Mouse (Mus musculus): ENCODE measurements at regions not wholly inside any gene's neighbourhood (a gene's known extent, or its start where the extent isn't known, plus 50 kb on each side); places are given as distances from the start of the nearest gene placed in this dataset.

DNA sequence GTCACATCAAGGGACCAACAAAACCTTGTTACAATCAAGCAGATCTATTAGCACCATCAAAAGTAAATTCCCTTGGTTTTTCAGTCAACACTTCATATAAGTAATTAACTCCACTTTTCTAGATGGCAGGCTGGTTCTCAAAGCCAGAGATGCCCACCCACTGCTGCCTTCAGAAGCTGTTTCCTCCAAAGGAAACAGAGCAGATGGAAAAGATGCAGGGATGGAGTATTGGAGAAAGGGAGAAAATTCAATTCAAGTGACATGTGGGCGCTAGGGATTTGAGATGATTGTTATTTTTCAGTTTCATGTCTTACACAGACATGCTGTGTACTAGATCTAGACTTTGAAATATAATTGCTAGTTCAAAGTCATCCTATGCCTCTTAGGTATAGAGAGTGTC lies 705.1 kb downstream of the Edem1 start:
- Histone ChIP-seq H3K27ac (no peak overlapping the region), H3K4me2 (replicated peaks) (no peak overlapping the region), H3K9me3 (no peaks in the 10 kb centered on the region), H3K9ac (replicated peaks) (no peak overlapping the region), H3K36me3 (no peaks in the 10 kb centered on the region), H3K4me1 (replicated peaks) (no peaks in the 10 kb centered on the region), H3K4me3 (replicated peaks) (no peak overlapping the region), H3K27me3 (no peaks in the 10 kb centered on the region)
- ATAC-seq, result no peak
- 68% methylated on average over 1 of the region's 1 CpGs for WGBS

GRCm38 (mm10) chr6:109542980-109543976 lies 714.8 kb downstream of the Edem1 start:
- Histone ChIP-seq H3K27ac (no peak overlapping the region), H3K36me3 (no peaks in the 10 kb centered on the region), H3K4me1 (replicated peaks) (0 out of 2 replicates have a peak, but pooled peaks cover 4% of the 10 kb centered on the region), H3K9me3 (no peaks in the 10 kb centered on the region), H3K4me3 (replicated peaks) (no peak overlapping the region), H3K9ac (replicated peaks) (no peak overlapping the region), H3K27me3 (peaks cover 41% of the 10 kb centered on the region), H3K4me2 (replicated peaks) (no peak overlapping the region)
- 27% methylated on average over 7 of the region's 7 CpGs for WGBS
- peak; percentile 98 for ATAC-seq

DNA sequence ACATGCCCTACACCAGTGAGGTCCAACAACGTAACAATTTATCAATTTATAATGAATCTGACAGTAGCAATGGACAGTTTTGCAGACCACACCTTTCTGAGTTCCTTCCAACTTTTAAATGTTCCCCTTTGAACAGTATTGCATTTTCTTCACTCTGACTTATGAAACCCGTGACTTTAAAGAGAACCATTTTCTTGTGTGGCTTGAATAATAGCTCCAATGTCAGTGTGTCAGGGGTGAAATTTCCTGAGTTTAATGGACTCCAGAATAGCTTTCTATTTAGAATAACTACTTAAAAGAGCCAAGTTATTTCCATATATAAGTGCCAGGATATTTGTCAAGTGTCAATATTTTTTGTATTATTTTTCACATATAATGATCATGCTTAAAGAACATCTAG lies 723.9 kb downstream of the Edem1 start:
- H3K9me3 ChIP-seq, result no peaks in the 10 kb centered on the region
- 88% methylated on average over 2 of the region's 2 CpGs for WGBS
- H3K4me2 ChIP-seq (replicated peaks), result no peak overlapping the region
- no peaks in the 10 kb centered on the region for H3K36me3 ChIP-seq
- no peak overlapping the region for H3K4me3 ChIP-seq (replicated peaks)
- peaks cover 28% of the 10 kb centered on the region for H3K27me3 ChIP-seq
- no peaks in the 10 kb centered on the region for H3K4me1 ChIP-seq (replicated peaks)
- H3K27ac ChIP-seq, result no peak overlapping the region
- ATAC-seq, result no peak
- no peak overlapping the region for H3K9ac ChIP-seq (replicated peaks)

Data from midbrain, embryonic 13.5 days (tissue).